Mouse (Mus musculus) ES-Bruce4 (cell line): Measurements from ENCODE around the gene Fads6.

ENCODE experiments used
- CTCF ChIP-seq: IDR thresholded peaks from one replicate; pipeline ENCODE4 v1.8.1; 2011; ENCODE audit warnings: low read depth, low read length
- POLR2A ChIP-seq: IDR thresholded peaks from one replicate; pipeline ENCODE4 v1.8.1; 2011; ENCODE audit warnings: low read length; ENCODE audit not compliant: insufficient read depth

- TF ChIP-seq CTCF (no peak), POLR2A (no peak)
Observed at GRCm38 (mm10) chr11:115274178-115274577, 23.3 kb downstream of the Fads6 start.
